Mouse (Mus musculus): Measurements from ENCODE around the gene Taf5.
A peak's percentile ranks its signal among the peaks of the same experiment; 100 is the strongest.

Taf5 gene

GRCm38 (mm10) chr19:47065860-47066259, 1.7 kb upstream of the Taf5 start:
- DNase-seq (ENCODE audit: low spot score), result no peak

- peak; percentile 68 for DNase-seq (ENCODE audit: low spot score)
Observed at GRCm38 (mm10) chr19:47067924-47068611, 522 bp downstream of the Taf5 start.

GRCm38 (mm10) chr19:47088226-47088625, 20.7 kb downstream of the Taf5 start:
- no peak for DNase-seq (ENCODE audit: low spot score)

- DNase-seq (ENCODE audit: low spot score), result peak; percentile 9
Observed at GRCm38 (mm10) chr19:47089718-47090525, 22.4 kb downstream of the Taf5 start.

- peak; percentile 92 for DNase-seq (ENCODE audit: low spot score)
Observed at GRCm38 (mm10) chr19:47090550-47091156, 23.1 kb downstream of the Taf5 start, which contains the start of the genes Usmg5 and Pdcd11. Gene Usmg5, minus strand, starts transcription at chr19:47090647. Gene Pdcd11, plus strand, starts transcription at chr19:47090768.

- DNase-seq (ENCODE audit: low spot score), result no peak
Observed at GRCm38 (mm10) chr19:47101080-47101479, 33.5 kb downstream of the Taf5 start.

- DNase-seq (ENCODE audit: low spot score), result no peak
Observed at GRCm38 (mm10) chr19:47104641-47105271, 37.2 kb downstream of the Taf5 start.

- no peak for DNase-seq (ENCODE audit: low spot score)
Observed at GRCm38 (mm10) chr19:47118634-47119033, 51.1 kb downstream of the Taf5 start.

GRCm38 (mm10) chr19:47121054-47121453, 53.5 kb downstream of the Taf5 start:
- DNase-seq (ENCODE audit: low spot score), result no peak

- DNase-seq (ENCODE audit: low spot score), result no peak
Observed at GRCm38 (mm10) chr19:47122802-47123201, 55.3 kb downstream of the Taf5 start.

GRCm38 (mm10) chr19:47128164-47128563, 60.6 kb downstream of the Taf5 start:
- no peak for DNase-seq (ENCODE audit: low spot score)

GRCm38 (mm10) chr19:47128835-47129234, 61.3 kb downstream of the Taf5 start:
- no peak for DNase-seq (ENCODE audit: low spot score)

GRCm38 (mm10) chr19:47130551-47131125, 63.1 kb downstream of the Taf5 start:
- no peak for DNase-seq (ENCODE audit: low spot score)
